Mouse (Mus musculus) CH12.LX (cell line): ENCODE results near the gene Iqgap1.

Experiments used
- CTCF ChIP-seq, 2 experiments: IDR thresholded peaks in 1 of 2; conservative IDR thresholded peaks in 1 of 2; 2 replicates each; pipeline ENCODE4 v1.5.1; 2011 to 2012; ENCODE audit warnings: low read depth in 2 of 2, low read length in 2 of 2, improper control_type of control experiment in 1 of 2, inconsistent platforms in 1 of 2, mild to moderate bottlenecking in 1 of 2, moderate library complexity in 1 of 2
- E2F4 ChIP-seq: IDR thresholded peaks from 2 replicates; pipeline ENCODE4 v1.6.1; 2011; ENCODE audit warnings: low read depth, low read length, improper control_type of control experiment; ENCODE audit not compliant: insufficient replicate concordance
- MAZ ChIP-seq: IDR thresholded peaks from 2 replicates; pipeline ENCODE4 v1.6.1; 2012; ENCODE audit warnings: low read depth, mild to moderate bottlenecking, inconsistent platforms, low read length, improper control_type of control experiment, moderate library complexity
- POLR2A ChIP-seq: IDR thresholded peaks from 2 replicates; pipeline ENCODE4 v1.6.1; 2011; ENCODE audit warnings: low read depth, mild to moderate bottlenecking, improper control_type of control experiment, low read length
- SIN3A ChIP-seq: IDR thresholded peaks from 2 replicates; pipeline ENCODE4 v1.6.1; 2012; ENCODE audit warnings: low read length, improper control_type of control experiment, inconsistent platforms
- TCF12 ChIP-seq: IDR thresholded peaks from 2 replicates; pipeline ENCODE4 v1.6.1; 2014; ENCODE audit warnings: low read depth, mild to moderate bottlenecking, inconsistent platforms, low read length, improper control_type of control experiment
- ZMIZ1 ChIP-seq: IDR thresholded peaks from 2 replicates; pipeline ENCODE4 v1.6.1; 2012; ENCODE audit warnings: low read depth, mild to moderate bottlenecking, inconsistent platforms, low read length, improper control_type of control experiment

GRCm38 (mm10) chr7:80776090-80776489 is 49.7 kb downstream of the Iqgap1 start:
- TF ChIP-seq POLR2A (no peak), CTCF (conservative IDR thresholded peaks at IDR 0.05 in 1 of 2, IDR thresholded peaks at IDR 0.05 in 1 of 2; ENCODE audit: low read depth in 2 of 2, low read length in 2 of 2) (no peak), E2F4 (no peak), MAZ (no peak), ZMIZ1 (no peak), TCF12 (no peak), SIN3A (no peak)
